Mouse (Mus musculus): ENCODE measurements around the gene Qrich2. TPM values are rescaled to one million over a fixed set of nuclear protein-coding genes. Genes with fewer than 3 reads are reported as not detected.

Qrich2 gene
- polyA plus RNA-seq (2014; fragmentation: Nextera tagmentation; extraction: Ambion mirVana) = 0.22 TPM in 1 of 2 replicates, not detected in the other

DNA sequence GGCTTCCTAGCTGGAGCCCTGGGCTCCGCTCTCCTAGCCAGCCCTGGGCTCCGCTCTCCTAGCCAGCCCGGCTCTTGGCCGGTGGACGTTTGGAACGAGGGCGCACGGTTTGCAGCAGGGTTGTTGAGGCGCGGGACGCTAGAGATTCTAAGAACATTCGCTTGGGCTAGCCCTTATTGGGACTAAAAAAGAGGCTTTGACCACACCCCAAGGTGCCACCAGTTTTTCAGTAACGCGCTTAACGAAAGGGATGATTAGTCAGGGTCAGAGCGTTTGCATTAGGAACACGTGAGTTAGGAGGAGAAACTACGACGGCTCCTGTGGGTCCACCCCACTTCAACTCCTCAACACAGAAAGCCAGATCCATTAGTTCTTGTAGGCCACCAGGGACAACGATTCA is at the start of gene Qrich2:
Gene Qrich2 (minus strand): TSS at position 101 of the 400 bp plus-strand sequence.
- ATAC-seq (ENCODE audit: insufficient number of reproducible peaks, insufficient read depth, low FRiP score, low read depth) = no peak
- H3K4me1 ChIP-seq (ENCODE audit: control insufficient read depth, insufficient read depth, low read length) = no peaks in the 10 kb centered on the region
- peaks cover 14% of the 10 kb centered on the region for H3K36me3 ChIP-seq (ENCODE audit: control insufficient read depth, insufficient read depth, low read length)
- H3K27ac ChIP-seq (ENCODE audit: low read length) = no peak within 1 kb of the TSS
- H3K4me3 ChIP-seq (ENCODE audit: low read depth, low read length) = no peak within 1 kb of the TSS
- no peaks in the 10 kb centered on the region for H3K9me3 ChIP-seq (ENCODE audit: control insufficient read depth, low read depth, low read length)
- H3K27me3 ChIP-seq (ENCODE audit: control insufficient read depth, insufficient read depth, low read length) = no peaks in the 10 kb centered on the region
- WGBS = 57% methylated on average over 20 of the region's 20 CpGs
- H3K4me2 ChIP-seq (replicated peaks; ENCODE audit: low read depth, low read length) = no peak within 1 kb of the TSS
- H3K9ac ChIP-seq (replicated peaks; ENCODE audit: low read depth, low read length) = no peak within 1 kb of the TSS

DNA sequence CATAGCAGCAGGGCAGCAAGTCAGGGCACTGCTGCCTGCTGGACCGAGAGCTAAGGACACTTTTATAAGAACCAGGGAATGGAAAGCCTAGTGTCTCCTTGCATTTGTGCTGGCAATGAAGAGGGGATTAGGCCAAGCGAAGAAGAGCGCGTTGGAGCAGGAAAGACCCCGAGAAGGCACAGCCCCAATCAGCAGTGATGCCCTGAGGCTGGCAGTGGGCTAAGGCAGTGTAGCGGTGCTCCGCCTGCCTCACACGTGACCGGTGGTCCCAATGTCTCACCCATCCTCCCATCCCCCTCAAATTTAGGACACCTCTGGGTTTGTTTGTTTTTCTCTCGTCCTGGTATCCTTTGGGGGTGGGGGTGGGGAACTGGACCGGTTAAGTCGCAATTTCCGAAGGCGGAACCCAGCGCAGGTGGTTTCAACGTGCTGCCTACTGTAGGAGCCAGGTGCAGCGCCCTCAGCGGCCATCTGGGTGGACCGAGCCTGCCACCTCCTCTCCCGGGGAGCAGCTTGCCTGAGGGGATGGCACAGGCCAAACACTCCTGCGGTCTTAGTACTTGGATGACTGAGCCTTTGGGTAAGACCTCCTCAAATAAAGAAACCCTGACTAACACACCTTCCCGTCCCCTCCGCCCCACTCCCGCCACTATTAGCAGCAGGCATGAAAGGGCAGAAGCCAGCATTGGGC is 49.4 kb upstream of the Qrich2 start:
- Histone ChIP-seq H3K27ac (ENCODE audit: low read length) (no peak overlapping the region), H3K4me1 (ENCODE audit: control insufficient read depth, insufficient read depth, low read length) (peaks cover 4% of the 10 kb centered on the region), H3K4me2 (replicated peaks; ENCODE audit: low read depth, low read length) (no peak overlapping the region), H3K9ac (replicated peaks; ENCODE audit: low read depth, low read length) (no peak overlapping the region), H3K9me3 (ENCODE audit: control insufficient read depth, low read depth, low read length) (no peaks in the 10 kb centered on the region), H3K27me3 (ENCODE audit: control insufficient read depth, insufficient read depth, low read length) (no peaks in the 10 kb centered on the region), H3K4me3 (ENCODE audit: low read depth, low read length) (no peak overlapping the region), H3K36me3 (ENCODE audit: control insufficient read depth, insufficient read depth, low read length) (no peaks in the 10 kb centered on the region)
- WGBS = 24% methylated on average over 24 of the region's 24 CpGs
- ATAC-seq (ENCODE audit: insufficient number of reproducible peaks, insufficient read depth, low FRiP score, low read depth) = no peak

DNA sequence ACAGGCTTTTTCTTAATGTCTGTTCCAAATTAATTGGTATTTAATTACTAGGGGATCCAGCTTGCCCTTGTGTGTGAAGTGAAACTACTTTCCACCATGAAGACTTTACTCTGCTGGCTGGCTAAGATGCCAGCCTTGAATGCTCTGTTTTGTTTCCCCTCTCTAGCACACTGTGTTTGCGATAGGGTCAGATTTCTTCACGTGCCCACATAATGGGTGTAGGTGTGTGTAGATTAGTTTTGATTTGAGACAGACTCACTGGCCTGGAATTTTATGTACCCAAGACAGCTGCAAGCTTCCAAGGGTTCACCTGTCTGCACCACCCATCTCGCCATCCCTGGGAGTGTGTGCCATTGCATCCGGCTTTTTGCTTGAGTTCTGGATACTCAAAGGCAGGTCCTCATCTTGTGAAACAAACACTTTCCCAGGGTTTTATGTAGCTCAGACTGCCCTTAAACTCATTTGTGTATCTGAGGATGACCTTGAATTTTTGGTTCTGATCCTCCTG is 47.5 kb upstream of the Qrich2 start:
- peaks cover 2% of the 10 kb centered on the region; the same call in 1 of the 2 replicates for H3K4me1 ChIP-seq (ENCODE audit: control insufficient read depth, insufficient read depth, low read length)
- H3K4me2 ChIP-seq (replicated peaks; ENCODE audit: low read depth, low read length) = no peak overlapping the region
- H3K9me3 ChIP-seq (ENCODE audit: control insufficient read depth, low read depth, low read length) = no peaks in the 10 kb centered on the region
- no peaks in the 10 kb centered on the region for H3K36me3 ChIP-seq (ENCODE audit: control insufficient read depth, insufficient read depth, low read length)
- no peaks in the 10 kb centered on the region for H3K27me3 ChIP-seq (ENCODE audit: control insufficient read depth, insufficient read depth, low read length)
- WGBS = 61% methylated on average over 4 of the region's 4 CpGs
- no peak overlapping the region for H3K9ac ChIP-seq (replicated peaks; ENCODE audit: low read depth, low read length)
- no peak overlapping the region for H3K4me3 ChIP-seq (ENCODE audit: low read depth, low read length)
- no peak for ATAC-seq (ENCODE audit: insufficient number of reproducible peaks, insufficient read depth, low FRiP score, low read depth)
- H3K27ac ChIP-seq (ENCODE audit: low read length) = no peak overlapping the region

DNA sequence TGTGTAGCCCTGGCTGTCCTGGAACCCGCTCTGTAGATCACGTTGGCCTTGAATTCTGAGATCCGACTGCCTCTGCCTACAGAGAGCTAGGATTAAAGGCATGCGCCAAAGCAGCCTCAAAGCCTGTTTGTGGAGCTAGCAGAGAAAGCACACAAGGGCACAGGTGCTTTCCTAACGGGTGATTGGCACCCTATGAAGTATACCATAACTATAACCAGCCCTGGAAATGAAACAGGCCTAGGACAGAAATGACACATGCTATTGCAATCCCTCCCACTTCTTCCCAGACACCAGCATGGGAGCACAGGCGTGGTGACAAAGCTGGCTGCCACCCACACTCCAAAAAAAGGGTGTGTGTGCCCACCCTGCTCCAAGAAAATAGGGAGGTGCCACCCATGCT is 46.9 kb upstream of the Qrich2 start:
- H3K4me2 ChIP-seq (replicated peaks; ENCODE audit: low read depth, low read length) = no peak overlapping the region
- H3K9ac ChIP-seq (replicated peaks; ENCODE audit: low read depth, low read length) = no peak overlapping the region
- H3K27ac ChIP-seq (ENCODE audit: low read length) = no peak overlapping the region
- H3K36me3 ChIP-seq (ENCODE audit: control insufficient read depth, insufficient read depth, low read length) = no peaks in the 10 kb centered on the region
- H3K9me3 ChIP-seq (ENCODE audit: control insufficient read depth, low read depth, low read length) = no peaks in the 10 kb centered on the region
- no peaks in the 10 kb centered on the region for H3K27me3 ChIP-seq (ENCODE audit: control insufficient read depth, insufficient read depth, low read length)
- H3K4me3 ChIP-seq (ENCODE audit: low read depth, low read length) = no peak overlapping the region
- H3K4me1 ChIP-seq (ENCODE audit: control insufficient read depth, insufficient read depth, low read length) = no peaks in the 10 kb centered on the region; the same call in 1 of the 2 replicates
- ATAC-seq (ENCODE audit: insufficient number of reproducible peaks, insufficient read depth, low FRiP score, low read depth) = no peak
- 82% methylated on average over 6 of the region's 6 CpGs for WGBS

DNA sequence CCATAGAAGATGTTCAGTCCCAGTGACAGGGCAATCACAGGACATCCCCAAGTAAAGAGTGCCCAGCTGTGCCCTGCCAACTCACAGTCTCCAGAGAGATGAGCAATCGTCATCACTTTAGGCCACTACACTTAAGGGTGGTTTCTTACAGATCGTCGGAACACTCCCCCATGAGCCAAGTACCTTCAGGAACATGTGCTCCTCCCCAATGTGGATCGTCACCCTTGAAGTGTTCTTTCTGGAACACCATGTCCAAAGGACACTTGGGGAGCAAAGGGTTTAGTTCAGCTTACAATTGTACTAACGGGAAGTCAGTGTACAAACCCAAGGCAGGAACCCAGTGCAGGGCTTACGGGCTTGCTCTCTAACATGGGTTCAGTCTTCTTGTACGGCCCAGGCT is 46.1 kb upstream of the Qrich2 start:
- H3K4me2 ChIP-seq (replicated peaks; ENCODE audit: low read depth, low read length) = no peak overlapping the region
- no peaks in the 10 kb centered on the region for H3K4me1 ChIP-seq (ENCODE audit: control insufficient read depth, insufficient read depth, low read length)
- no peaks in the 10 kb centered on the region for H3K9me3 ChIP-seq (ENCODE audit: control insufficient read depth, low read depth, low read length)
- H3K27me3 ChIP-seq (ENCODE audit: control insufficient read depth, insufficient read depth, low read length) = no peaks in the 10 kb centered on the region
- no peaks in the 10 kb centered on the region for H3K36me3 ChIP-seq (ENCODE audit: control insufficient read depth, insufficient read depth, low read length)
- 91% methylated on average over 7 of the region's 7 CpGs for WGBS
- ATAC-seq (ENCODE audit: insufficient number of reproducible peaks, insufficient read depth, low FRiP score, low read depth) = no peak
- no peak overlapping the region for H3K4me3 ChIP-seq (ENCODE audit: low read depth, low read length)
- H3K9ac ChIP-seq (replicated peaks; ENCODE audit: low read depth, low read length) = no peak overlapping the region
- no peak overlapping the region for H3K27ac ChIP-seq (ENCODE audit: low read length)

DNA sequence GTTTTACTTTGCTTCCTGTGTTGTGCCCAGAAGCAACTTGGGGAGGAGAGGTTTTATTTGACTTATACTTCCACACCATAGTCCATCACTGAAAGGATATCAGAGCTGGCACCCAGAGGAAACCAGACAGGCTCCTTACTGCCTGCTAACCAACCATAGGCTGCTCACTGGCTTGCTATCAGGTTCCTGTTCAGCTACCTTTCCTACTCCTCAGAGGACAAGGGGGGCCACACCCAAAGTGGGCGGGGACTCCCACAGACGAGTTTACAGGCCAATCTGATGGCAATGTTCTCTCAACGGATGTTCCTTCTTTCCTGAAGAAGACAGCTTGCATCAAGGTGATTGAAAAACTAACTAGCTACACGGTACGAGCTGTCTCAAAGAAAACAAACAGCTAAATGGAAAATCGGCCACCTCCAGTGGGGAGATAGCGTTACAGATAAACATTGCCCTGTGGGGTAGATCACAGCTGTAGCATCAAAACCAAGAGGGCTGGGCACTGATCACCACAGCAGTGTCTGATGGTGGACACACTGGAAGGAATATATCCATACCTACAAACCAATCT is 45.3 kb upstream of the Qrich2 start:
- Histone ChIP-seq H3K9ac (replicated peaks; ENCODE audit: low read depth, low read length) (no peak overlapping the region), H3K4me3 (ENCODE audit: low read depth, low read length) (no peak overlapping the region), H3K27me3 (ENCODE audit: control insufficient read depth, insufficient read depth, low read length) (no peaks in the 10 kb centered on the region), H3K9me3 (ENCODE audit: control insufficient read depth, low read depth, low read length) (no peaks in the 10 kb centered on the region), H3K4me1 (ENCODE audit: control insufficient read depth, insufficient read depth, low read length) (no peaks in the 10 kb centered on the region), H3K4me2 (replicated peaks; ENCODE audit: low read depth, low read length) (no peak overlapping the region), H3K27ac (ENCODE audit: low read length) (no peak overlapping the region), H3K36me3 (ENCODE audit: control insufficient read depth, insufficient read depth, low read length) (no peaks in the 10 kb centered on the region)
- 55% methylated on average over 7 of the region's 7 CpGs for WGBS
- no peak for ATAC-seq (ENCODE audit: insufficient number of reproducible peaks, insufficient read depth, low FRiP score, low read depth)

DNA sequence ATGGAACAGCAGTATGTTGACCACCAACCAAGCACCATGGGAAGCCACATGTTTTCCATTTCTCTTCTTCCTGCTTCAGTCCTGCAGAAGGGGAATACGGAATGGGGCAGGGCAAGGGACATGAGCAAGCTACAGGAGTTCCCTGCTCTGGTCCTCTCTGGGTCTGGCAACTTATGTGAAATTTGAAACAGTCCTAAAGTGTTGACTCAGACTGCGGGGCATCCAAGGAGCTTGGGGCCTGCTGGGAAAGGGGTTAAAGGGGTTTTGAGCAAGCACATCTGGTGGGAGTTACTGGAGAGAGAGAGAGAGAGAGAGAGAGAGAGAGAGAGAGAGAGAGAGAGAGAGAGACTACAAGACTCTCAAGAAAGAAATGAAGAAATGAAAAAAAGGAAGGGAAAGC is 42.6 kb upstream of the Qrich2 start:
- Histone ChIP-seq H3K27me3 (ENCODE audit: control insufficient read depth, insufficient read depth, low read length) (no peaks in the 10 kb centered on the region), H3K4me2 (replicated peaks; ENCODE audit: low read depth, low read length) (no peak overlapping the region), H3K27ac (ENCODE audit: low read length) (no peak overlapping the region), H3K4me3 (ENCODE audit: low read depth, low read length) (no peak overlapping the region), H3K36me3 (ENCODE audit: control insufficient read depth, insufficient read depth, low read length) (no peaks in the 10 kb centered on the region), H3K9me3 (ENCODE audit: control insufficient read depth, low read depth, low read length) (no peaks in the 10 kb centered on the region), H3K4me1 (ENCODE audit: control insufficient read depth, insufficient read depth, low read length) (no peaks in the 10 kb centered on the region), H3K9ac (replicated peaks; ENCODE audit: low read depth, low read length) (no peak overlapping the region)
- no peak for ATAC-seq (ENCODE audit: insufficient number of reproducible peaks, insufficient read depth, low FRiP score, low read depth)
- 28% methylated on average over 2 of the region's 2 CpGs for WGBS

DNA sequence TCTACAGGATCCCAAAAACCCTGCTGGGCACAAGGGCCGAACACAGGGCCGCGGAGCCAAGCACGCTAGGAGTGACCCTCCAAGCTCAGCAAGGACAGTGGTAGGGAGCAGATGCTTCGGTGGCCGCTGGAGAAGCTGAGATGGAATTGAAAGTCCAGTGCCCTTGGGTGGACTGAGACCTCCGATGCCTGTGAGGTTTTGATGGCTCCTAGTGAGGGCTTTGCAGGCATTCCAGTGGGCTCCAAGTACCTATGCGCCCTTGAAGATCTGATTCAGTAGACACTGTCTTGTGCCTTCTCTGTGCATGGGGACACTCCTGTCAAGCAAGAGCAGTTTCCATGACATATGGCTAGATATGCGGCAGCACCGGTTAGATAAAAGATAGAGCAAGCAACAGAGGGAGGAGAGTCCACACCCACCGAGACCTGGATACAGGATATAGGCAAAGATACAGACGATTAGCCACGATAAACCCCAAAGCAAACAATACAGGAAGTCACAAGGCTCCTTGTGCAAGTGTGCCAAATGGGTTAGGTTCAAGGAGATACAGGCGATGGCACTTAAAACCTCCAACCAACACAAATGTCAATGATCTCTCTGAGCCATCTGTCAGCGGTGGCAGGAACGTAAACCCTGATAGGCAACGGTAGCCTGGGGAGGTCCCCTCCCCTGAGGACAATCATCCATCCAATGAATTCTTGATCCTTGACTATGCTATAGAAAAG is 40.3 kb upstream of the Qrich2 start:
- H3K4me3 ChIP-seq (ENCODE audit: low read depth, low read length) = no peak overlapping the region
- no peak overlapping the region for H3K4me2 ChIP-seq (replicated peaks; ENCODE audit: low read depth, low read length)
- 74% methylated on average over 17 of the region's 17 CpGs for WGBS
- H3K36me3 ChIP-seq (ENCODE audit: control insufficient read depth, insufficient read depth, low read length) = no peaks in the 10 kb centered on the region
- no peaks in the 10 kb centered on the region for H3K27me3 ChIP-seq (ENCODE audit: control insufficient read depth, insufficient read depth, low read length)
- no peaks in the 10 kb centered on the region for H3K4me1 ChIP-seq (ENCODE audit: control insufficient read depth, insufficient read depth, low read length)
- H3K9me3 ChIP-seq (ENCODE audit: control insufficient read depth, low read depth, low read length) = no peaks in the 10 kb centered on the region
- no peak overlapping the region for H3K9ac ChIP-seq (replicated peaks; ENCODE audit: low read depth, low read length)
- no peak for ATAC-seq (ENCODE audit: insufficient number of reproducible peaks, insufficient read depth, low FRiP score, low read depth)
- H3K27ac ChIP-seq (ENCODE audit: low read length) = no peak overlapping the region

Measured in stomach, embryonic 14.5 days (tissue).